Mouse (Mus musculus): ENCODE results near the gene 1700020N01Rik. TPM values are rescaled to one million over a fixed set of nuclear protein-coding genes. Genes with fewer than 3 reads are reported as not detected.

Gene 1700020N01Rik
- polyA plus RNA-seq, 1 experiment: not detected

DNA sequence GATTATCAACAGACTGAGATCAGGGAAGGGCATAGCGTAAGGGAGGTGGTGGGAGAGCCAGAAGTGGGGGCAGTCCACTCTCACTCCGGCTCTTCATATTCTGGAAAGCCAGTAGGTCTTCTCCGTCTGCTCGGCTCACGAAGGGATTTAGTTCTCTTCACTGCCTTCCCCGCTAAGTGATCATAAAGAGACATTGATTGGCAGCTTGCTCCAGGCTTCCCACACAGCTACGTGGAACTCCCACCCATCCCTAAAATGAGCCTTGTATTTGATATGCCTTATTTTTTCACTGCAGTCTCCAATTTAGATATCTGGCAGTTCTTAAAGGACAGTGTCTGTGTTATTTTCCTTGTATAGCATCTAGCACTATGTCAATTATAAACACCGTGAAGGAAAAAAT is 11.5 kb downstream of the 1700020N01Rik start:
- DNase-seq (ENCODE audit: low spot score): no peak

DNA sequence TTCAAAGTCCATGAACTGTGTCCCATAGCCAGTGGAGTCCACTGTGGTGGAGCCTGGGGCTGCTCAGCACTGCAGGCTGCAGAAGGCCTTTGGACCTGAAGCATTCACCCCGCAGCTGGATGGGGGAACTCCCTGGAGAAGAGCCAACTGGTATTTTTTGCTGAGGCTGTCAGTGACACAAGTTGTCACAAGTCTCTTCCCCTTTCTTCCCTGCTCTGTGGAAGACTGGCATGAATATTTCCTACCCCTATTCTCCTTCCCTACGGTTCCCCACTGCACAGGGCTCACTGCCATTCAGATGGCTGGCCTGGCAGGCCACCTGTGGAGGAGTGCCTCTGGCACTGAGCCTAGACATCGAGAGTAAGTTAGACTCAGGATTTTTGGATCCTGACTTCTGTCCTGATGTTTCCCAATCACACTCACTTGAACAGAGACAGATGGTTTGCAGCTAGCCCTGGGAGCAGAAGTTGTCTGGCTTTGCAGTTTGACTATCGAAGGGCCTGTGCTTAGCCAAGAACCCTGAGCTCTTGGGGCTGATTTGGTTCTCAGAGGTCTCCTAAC is 12.1 kb downstream of the 1700020N01Rik start:
- no peak for DNase-seq (ENCODE audit: low spot score)

GRCm38 (mm10) chr10:21605601-21606000 is 12.7 kb downstream of the 1700020N01Rik start:
- no peak for DNase-seq (ENCODE audit: low spot score)

DNA sequence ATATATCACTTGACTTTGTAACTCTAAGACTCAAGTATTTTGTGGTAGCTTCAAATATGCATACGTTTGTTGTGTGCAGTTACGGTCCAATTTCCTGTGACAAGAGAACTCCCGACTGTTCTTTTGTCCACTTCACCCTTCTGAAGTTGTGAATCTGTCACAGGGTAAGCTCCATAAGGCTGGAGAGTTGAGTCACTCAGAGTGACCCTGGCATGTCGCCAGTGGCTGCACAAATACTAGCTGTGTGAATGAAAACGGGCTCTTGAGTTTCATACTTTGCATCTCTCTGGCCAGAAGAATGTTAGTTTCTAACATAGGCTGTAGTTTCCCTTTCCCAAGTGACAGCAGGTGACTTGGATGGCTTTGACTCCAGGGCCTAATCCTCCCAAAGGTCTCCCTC is 14.0 kb downstream of the 1700020N01Rik start:
- DNase-seq (ENCODE audit: low spot score): no peak

DNA sequence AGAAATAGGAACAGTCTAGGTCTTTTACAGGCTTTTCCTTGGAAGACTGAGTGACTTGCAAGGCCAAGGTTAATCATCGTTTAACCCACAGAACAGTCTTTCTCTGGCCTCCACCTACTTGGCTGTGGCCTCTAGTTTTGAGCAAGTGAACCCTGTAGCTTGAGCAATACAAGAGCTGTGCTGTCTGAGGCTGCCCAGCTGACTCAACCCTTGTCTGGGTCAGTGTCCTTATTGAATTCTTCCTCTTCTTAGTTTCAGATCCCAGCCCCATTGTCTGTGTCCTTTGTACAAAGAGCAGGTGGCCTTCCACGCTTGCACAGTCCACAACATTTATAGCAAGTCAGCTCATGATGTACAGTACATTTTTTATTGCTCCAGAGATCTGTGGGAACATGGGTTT is 16.6 kb downstream of the 1700020N01Rik start:
- no peak for DNase-seq (ENCODE audit: low spot score)

GRCm38 (mm10) chr10:21613021-21613860 is 20.3 kb downstream of the 1700020N01Rik start:
- no peak for DNase-seq (ENCODE audit: low spot score)

GRCm38 (mm10) chr10:21614520-21614919 is 21.6 kb downstream of the 1700020N01Rik start:
- no peak for DNase-seq (ENCODE audit: low spot score)

GRCm38 (mm10) chr10:21618745-21619508 is 26.0 kb downstream of the 1700020N01Rik start:
- no peak for DNase-seq (ENCODE audit: low spot score)

DNA sequence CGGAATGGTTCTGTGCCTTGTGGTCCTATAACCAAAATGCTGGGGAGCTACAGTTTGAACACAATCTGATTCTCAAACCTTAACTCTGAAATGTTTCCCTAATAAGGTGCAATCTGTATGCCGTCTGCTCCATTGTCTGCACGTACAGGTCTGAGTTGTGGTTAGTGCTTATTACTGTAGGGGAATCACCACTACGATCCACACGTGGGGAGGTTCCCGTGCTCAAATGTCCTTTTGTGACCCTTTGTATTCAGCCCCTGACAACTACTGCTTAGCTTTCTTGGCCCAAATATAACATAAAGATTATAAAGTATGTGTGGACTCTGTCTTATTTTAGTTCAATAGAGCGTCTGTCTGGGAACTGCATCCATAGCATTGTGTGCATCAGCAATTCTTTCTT is 29.1 kb downstream of the 1700020N01Rik start:
- DNase-seq (ENCODE audit: low spot score): no peak

DNA sequence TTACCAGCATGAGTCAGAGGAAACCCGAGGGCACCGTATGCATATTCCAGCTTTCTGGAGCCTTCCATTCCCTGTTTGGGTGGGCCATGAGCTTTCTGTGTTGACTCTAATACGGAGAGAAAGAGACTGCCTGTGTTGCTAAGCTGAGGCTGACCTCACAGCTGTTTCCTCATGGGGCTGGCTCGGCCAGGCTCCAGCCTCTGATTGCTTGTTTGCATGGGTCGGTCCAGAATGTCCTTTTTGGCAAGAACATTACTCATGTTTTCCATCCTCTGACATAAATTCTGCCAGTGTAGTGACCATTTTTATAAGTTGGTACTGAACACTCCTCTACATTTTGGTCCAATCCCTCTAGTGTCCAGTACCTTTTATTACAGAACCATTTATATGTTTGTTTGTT is 35.6 kb downstream of the 1700020N01Rik start:
- no peak for DNase-seq (ENCODE audit: low spot score)

DNA sequence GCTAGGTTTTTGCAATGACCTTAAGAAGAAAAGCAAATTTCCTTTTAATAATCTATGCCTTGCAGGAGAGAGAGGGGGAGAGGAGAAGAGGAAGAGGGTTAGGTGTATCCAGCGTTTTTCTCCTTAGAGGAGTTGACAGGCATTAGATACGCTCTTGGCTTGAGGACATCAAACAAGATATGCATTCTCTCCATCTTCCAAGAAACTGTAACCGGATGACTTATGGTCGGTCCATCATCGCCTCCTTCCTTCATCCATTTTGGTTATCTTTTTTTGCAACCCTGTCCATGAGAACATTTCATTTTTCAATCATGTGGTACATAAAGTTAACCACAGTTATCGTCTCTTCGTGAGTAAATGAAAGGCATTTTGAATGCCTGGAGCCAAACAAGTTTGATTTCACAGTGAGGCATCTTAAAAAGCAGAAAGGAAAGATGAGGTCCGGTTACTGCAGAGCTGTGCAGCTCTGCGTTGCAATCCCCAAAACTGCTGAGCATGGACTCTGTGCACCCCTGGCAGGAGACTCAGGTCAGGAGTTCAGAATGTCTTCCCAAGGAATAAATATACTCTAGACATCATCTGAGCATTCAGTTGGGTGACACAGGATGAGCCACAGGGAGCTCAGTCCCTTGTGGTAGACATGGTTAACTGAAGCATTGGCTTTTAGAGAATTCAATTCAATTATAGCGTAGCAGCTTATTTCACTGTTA is 36.2 kb downstream of the 1700020N01Rik start:
- DNase-seq (ENCODE audit: low spot score): no peak

DNA sequence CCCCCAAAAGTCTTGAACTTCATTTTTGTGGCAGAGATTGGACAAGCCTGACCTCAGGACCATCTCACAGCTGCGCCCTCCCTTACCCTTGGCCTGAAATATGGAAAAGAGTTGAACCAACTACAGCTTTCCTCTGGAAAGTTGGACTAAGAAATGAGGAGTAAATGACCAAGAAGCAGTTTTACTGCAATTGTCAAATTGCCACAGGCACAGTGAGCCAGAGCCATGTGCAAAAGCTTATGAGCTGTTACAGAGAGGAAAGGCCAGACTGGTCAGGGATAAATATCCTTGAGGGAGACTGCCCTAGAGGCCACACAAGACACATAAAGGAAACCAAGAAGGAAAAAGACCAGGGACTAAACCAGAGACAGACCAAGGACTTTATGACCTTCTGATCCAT is 38.5 kb downstream of the 1700020N01Rik start:
- no peak for DNase-seq (ENCODE audit: low spot score)

DNA sequence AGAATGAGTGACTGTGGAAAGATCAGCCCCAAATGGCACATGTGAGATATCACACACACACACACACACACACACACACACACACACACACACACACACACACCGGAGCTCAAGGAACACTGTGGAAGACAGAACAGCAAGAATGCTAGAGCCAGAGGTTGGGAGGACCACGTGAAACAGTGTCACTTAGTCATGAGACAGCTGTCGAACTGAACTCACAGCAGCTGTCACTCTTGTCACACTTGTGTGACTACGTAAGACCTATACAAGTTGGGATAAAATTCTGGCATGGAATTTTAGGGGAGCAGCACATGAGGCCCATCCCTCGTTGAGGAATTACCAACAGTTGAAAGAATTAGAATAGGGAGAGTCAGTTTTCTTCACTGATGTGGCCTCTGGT is 39.7 kb downstream of the 1700020N01Rik start:
- no peak for DNase-seq (ENCODE audit: low spot score)

DNA sequence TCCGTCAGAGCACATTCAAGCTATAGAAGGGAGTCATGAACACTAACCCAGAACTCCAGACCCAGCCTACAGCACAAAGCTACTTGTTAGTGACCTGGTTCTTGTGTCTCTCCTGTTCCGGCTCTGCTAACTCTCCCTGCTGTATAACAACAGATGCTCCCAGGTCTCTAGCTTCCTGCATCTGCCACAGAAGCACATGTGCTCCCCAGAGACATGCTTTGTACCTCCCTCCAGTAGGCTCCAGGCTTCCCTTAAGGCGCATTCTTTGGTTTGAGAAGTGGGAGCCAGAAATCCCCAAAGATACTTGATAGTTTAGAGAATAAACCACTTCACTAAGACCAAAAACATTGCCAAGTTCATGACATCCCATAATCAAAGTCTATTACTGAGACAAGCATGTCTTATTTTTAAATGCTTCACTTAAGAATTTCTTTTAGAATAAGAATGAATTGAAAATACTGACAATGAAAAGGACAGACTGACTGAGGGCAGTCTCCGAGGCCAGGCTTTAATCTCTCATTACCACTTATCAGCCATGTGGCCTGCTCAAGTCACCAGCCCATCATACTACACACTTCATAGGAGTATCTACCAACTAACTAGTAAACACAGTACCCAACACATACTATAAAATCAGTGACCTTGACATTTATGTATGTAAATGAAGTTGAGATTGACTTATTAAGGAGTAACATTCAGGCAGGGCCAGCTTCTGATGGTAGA is 43.2 kb downstream of the 1700020N01Rik start:
- no peak for DNase-seq (ENCODE audit: low spot score)

GRCm38 (mm10) chr10:21636711-21637081 is 43.8 kb downstream of the 1700020N01Rik start:
- DNase-seq (ENCODE audit: low spot score): no peak

DNA sequence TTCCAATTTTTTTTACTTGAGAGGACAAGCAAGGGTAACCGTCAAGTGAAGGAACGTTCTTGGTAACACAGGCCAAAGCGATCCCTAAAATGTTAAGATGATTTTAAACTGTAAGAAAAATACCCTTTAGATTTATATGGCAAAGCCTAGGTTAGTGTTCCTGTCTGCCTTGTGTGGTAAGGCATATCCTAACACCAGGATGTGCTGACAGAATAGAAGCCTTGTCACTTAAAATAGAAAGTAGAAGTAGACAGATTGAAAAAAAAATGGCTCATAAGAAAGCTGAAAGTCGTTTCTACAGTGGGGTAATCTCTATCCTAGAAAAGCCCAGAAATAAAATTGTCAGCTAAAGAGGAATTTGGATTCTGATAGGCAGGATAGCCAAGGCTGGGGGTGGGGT is 58.4 kb downstream of the 1700020N01Rik start:
- no peak for DNase-seq (ENCODE audit: low spot score)

GRCm38 (mm10) chr10:21652426-21653345 is 59.7 kb downstream of the 1700020N01Rik start:
- no peak for DNase-seq (ENCODE audit: low spot score)

DNA sequence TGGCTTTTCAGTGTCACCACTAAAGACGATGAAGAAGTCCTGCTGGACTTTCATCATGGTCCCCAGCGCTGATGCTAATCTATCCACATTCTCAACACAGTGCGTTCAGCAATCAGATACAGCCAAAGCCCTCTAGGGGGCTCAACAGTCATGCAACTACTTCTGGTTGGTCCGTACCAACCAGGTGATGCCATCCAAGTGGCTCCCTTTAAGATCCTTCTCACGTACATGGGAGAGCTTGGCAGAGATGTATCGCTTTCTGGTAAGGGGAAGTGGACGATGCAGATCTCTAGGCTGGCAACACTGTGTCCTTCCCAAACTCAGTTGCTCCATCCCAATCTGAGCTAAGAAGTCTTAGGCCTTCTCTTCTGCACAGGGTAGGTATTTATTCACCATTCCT is 60.5 kb downstream of the 1700020N01Rik start:
- no peak for DNase-seq (ENCODE audit: low spot score)

DNA sequence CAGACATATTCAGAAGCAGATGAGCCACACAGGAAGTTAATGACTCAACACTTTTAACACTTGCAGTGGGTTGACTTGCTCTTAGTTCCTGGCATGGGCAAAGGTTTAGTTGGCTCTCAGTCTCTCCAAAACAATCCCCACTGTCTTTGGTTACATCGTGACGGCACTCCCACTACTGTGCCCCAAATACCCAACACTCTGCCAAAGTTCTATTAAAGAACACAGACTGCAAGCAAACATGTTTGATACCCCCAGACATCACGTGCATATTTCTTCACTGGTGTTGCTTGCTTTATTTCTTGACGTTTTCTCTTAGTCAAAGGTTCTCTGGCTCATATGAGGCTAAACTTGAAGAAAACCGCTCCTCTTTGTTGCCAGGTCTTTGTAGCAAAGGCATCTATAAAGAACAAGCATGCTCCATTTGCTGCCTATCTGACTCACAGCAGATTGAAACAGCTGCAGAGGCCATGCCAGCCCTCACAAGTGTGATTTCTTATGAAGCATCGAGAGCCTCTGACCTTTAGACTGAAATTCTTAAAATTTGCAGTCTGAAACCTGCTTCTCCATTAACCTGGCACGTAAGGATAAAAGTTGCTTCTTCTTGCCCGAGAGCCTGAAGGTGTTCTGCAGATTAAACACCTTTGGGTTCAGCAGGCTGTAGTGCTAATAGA is 66.8 kb downstream of the 1700020N01Rik start:
- no peak for DNase-seq (ENCODE audit: low spot score)

DNA sequence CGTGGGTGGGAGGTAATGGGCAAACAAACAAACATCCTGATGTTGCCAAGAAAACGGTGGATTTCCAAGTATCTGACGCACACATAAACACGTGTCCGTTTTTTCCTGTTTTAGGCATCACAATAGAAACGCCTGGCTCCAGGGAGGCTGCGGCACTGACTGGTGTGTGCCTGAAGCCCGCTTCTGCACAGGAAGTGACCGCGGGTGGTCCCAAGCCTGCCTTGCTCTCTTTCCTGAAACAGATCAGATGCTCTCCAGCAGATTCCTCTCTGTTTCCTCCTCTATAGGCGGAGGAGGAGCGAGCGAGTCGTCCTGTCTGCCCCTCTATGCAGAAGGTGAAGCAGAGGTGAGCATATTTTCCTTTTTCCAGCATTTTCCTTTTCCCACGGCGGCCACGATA is 76.0 kb downstream of the 1700020N01Rik start:
- no peak for DNase-seq (ENCODE audit: low spot score)
